Mouse (Mus musculus): Measurements from ENCODE around the gene Snrnp48. TPM values are rescaled to one million over a fixed set of nuclear protein-coding genes. Genes with fewer than 3 reads are reported as not detected.
A peak's percentile ranks its signal among the peaks of the same experiment; 100 is the strongest.

Snrnp48 gene
- polyA plus RNA-seq (2012; rRNA removed): 30.1 and 30.6 TPM in 2 replicates

GRCm38 (mm10) chr13:38204702-38205482 is at the start of gene Snrnp48:
Gene Snrnp48 (plus strand): TSS chr13:38204938.
- H3K27ac ChIP-seq (ENCODE audit: insufficient read depth, low read length): peak within 1 kb of the TSS; percentile 15; the same call in 1 of the 2 replicates
- peak within 1 kb of the TSS; percentile 95 for H3K4me3 ChIP-seq (ENCODE audit: insufficient read depth, low read length)
- peak; percentile 92 for TF ChIP-seq POLR2A (IDR thresholded peaks at IDR 0.05; ENCODE audit: extremely low read depth, insufficient read depth, low read length)
- no peak for TF ChIP-seq CTCF (IDR thresholded peaks at IDR 0.05; ENCODE audit: extremely low read depth, insufficient read depth, low read length)
- H3K4me1 ChIP-seq (ENCODE audit: control insufficient read depth, insufficient read depth, low read length): peaks cover 1% of the 10 kb centered on the region; the same call in 1 of the 2 replicates

- TF ChIP-seq CTCF (IDR thresholded peaks at IDR 0.05; ENCODE audit: extremely low read depth, insufficient read depth, low read length) (no peak), POLR2A (IDR thresholded peaks at IDR 0.05; ENCODE audit: extremely low read depth, insufficient read depth, low read length) (no peak)
- Histone ChIP-seq H3K4me3 (ENCODE audit: insufficient read depth, low read length) (no peak overlapping the region), H3K4me1 (ENCODE audit: control insufficient read depth, insufficient read depth, low read length) (no peaks in the 10 kb centered on the region), H3K27ac (ENCODE audit: insufficient read depth, low read length) (no peak overlapping the region)
These were observed 49.2 kb upstream of the Snrnp48 start for GRCm38 (mm10) chr13:38155523-38155922.

DNA sequence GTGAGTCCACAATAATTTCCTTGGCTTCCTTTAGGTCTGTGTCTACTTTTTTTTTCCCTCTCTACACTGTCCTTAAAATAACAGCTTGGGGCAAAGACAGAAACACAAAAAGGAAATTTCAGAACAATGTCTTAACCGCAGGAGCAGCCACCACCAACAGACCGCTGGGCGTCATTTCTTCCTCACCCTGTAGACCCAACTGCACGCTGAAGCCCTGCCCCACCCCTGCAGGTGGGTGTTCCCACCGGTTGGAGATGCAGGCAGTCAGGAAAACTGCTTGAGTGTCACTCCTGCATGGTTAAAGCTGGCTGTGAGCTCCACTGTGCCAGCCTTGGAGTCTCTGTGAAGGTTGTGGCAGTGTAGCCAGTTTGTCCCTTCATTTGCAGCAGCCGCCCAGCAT is 47.1 kb upstream of the Snrnp48 start:
- no peaks in the 10 kb centered on the region for H3K4me1 ChIP-seq (ENCODE audit: control insufficient read depth, insufficient read depth, low read length)
- H3K4me3 ChIP-seq (ENCODE audit: insufficient read depth, low read length): no peak overlapping the region
- no peak for TF ChIP-seq POLR2A (IDR thresholded peaks at IDR 0.05; ENCODE audit: extremely low read depth, insufficient read depth, low read length)
- TF ChIP-seq CTCF (IDR thresholded peaks at IDR 0.05; ENCODE audit: extremely low read depth, insufficient read depth, low read length): no peak
- no peak overlapping the region for H3K27ac ChIP-seq (ENCODE audit: insufficient read depth, low read length)

GRCm38 (mm10) chr13:38162002-38162401 is 42.7 kb upstream of the Snrnp48 start:
- TF ChIP-seq CTCF (IDR thresholded peaks at IDR 0.05; ENCODE audit: extremely low read depth, insufficient read depth, low read length): no peak
- TF ChIP-seq POLR2A (IDR thresholded peaks at IDR 0.05; ENCODE audit: extremely low read depth, insufficient read depth, low read length): no peak
- Histone ChIP-seq H3K27ac (ENCODE audit: insufficient read depth, low read length) (no peak overlapping the region), H3K4me3 (ENCODE audit: insufficient read depth, low read length) (no peak overlapping the region), H3K4me1 (ENCODE audit: control insufficient read depth, insufficient read depth, low read length) (no peaks in the 10 kb centered on the region)

DNA sequence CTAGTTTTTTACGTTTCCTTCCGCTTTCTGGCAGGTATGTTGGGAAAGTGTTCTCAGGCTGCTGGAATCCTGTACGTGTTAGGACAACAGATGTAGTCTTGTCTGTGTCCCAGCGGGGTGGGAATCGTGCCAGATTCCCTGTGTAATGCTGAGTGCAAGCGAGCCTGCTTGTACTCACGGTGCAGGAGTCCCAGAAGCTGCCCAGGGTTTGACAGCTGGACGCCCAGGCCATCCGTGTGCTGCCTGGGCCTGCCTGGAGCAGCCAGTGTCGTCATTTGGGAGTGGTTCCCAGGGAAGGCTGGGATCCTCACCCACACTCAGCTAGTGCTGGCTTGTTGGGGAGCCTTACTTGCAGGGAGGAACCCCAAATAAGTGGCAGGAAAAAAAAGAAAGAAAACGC is 42.1 kb upstream of the Snrnp48 start:
- no peaks in the 10 kb centered on the region for H3K4me1 ChIP-seq (ENCODE audit: control insufficient read depth, insufficient read depth, low read length)
- H3K4me3 ChIP-seq (ENCODE audit: insufficient read depth, low read length): no peak overlapping the region
- H3K27ac ChIP-seq (ENCODE audit: insufficient read depth, low read length): no peak overlapping the region
- TF ChIP-seq POLR2A (IDR thresholded peaks at IDR 0.05; ENCODE audit: extremely low read depth, insufficient read depth, low read length) (no peak), CTCF (IDR thresholded peaks at IDR 0.05; ENCODE audit: extremely low read depth, insufficient read depth, low read length) (no peak)

DNA sequence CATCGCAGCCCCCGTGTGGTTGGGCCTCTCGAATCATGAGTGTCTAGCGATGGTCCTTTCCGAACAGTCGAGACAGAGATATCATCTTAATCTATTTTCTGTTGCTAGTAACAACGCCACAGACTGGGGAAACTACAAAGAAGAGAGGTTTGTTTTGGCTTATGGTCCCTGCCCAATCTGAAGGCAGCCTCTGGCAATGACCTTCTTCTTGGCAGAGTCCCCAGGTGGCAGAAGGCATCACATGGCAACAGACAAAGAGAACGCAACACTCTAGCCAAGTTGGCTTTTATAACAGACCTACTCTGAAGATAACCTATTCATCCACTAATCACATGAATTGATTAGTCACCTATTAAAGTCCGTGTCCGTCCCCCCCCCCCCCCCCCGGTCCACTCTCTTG is 39.8 kb upstream of the Snrnp48 start:
- TF ChIP-seq POLR2A (IDR thresholded peaks at IDR 0.05; ENCODE audit: extremely low read depth, insufficient read depth, low read length): no peak
- no peak for TF ChIP-seq CTCF (IDR thresholded peaks at IDR 0.05; ENCODE audit: extremely low read depth, insufficient read depth, low read length)
- Histone ChIP-seq H3K27ac (ENCODE audit: insufficient read depth, low read length) (no peak overlapping the region), H3K4me3 (ENCODE audit: insufficient read depth, low read length) (no peak overlapping the region), H3K4me1 (ENCODE audit: control insufficient read depth, insufficient read depth, low read length) (no peaks in the 10 kb centered on the region)

GRCm38 (mm10) chr13:38167056-38167455 is 37.7 kb upstream of the Snrnp48 start:
- TF ChIP-seq POLR2A (IDR thresholded peaks at IDR 0.05; ENCODE audit: extremely low read depth, insufficient read depth, low read length) (no peak), CTCF (IDR thresholded peaks at IDR 0.05; ENCODE audit: extremely low read depth, insufficient read depth, low read length) (no peak)
- no peak overlapping the region for H3K4me3 ChIP-seq (ENCODE audit: insufficient read depth, low read length)
- H3K27ac ChIP-seq (ENCODE audit: insufficient read depth, low read length): no peak overlapping the region
- H3K4me1 ChIP-seq (ENCODE audit: control insufficient read depth, insufficient read depth, low read length): no peaks in the 10 kb centered on the region

- no peak overlapping the region for H3K4me3 ChIP-seq (ENCODE audit: insufficient read depth, low read length)
- no peak for TF ChIP-seq CTCF (IDR thresholded peaks at IDR 0.05; ENCODE audit: extremely low read depth, insufficient read depth, low read length)
- TF ChIP-seq POLR2A (IDR thresholded peaks at IDR 0.05; ENCODE audit: extremely low read depth, insufficient read depth, low read length): no peak
- no peak overlapping the region for H3K27ac ChIP-seq (ENCODE audit: insufficient read depth, low read length)
- no peaks in the 10 kb centered on the region for H3K4me1 ChIP-seq (ENCODE audit: control insufficient read depth, insufficient read depth, low read length)
These were observed 34.0 kb upstream of the Snrnp48 start for GRCm38 (mm10) chr13:38170707-38171144.

- H3K27ac ChIP-seq (ENCODE audit: insufficient read depth, low read length): no peak overlapping the region
- no peak overlapping the region for H3K4me3 ChIP-seq (ENCODE audit: insufficient read depth, low read length)
- TF ChIP-seq POLR2A (IDR thresholded peaks at IDR 0.05; ENCODE audit: extremely low read depth, insufficient read depth, low read length) (no peak), CTCF (IDR thresholded peaks at IDR 0.05; ENCODE audit: extremely low read depth, insufficient read depth, low read length) (no peak)
- no peaks in the 10 kb centered on the region for H3K4me1 ChIP-seq (ENCODE audit: control insufficient read depth, insufficient read depth, low read length)
These were observed 11.3 kb upstream of the Snrnp48 start for GRCm38 (mm10) chr13:38193406-38193805.

- Histone ChIP-seq H3K27ac (ENCODE audit: insufficient read depth, low read length) (no peak overlapping the region), H3K4me1 (ENCODE audit: control insufficient read depth, insufficient read depth, low read length) (no peaks in the 10 kb centered on the region; the same call in 1 of the 2 replicates), H3K4me3 (ENCODE audit: insufficient read depth, low read length) (no peak overlapping the region)
- TF ChIP-seq CTCF (IDR thresholded peaks at IDR 0.05; ENCODE audit: extremely low read depth, insufficient read depth, low read length) (no peak), POLR2A (IDR thresholded peaks at IDR 0.05; ENCODE audit: extremely low read depth, insufficient read depth, low read length) (no peak)
These were observed 3.3 kb upstream of the Snrnp48 start for GRCm38 (mm10) chr13:38201413-38201812.
